ENCODE assay signal across 19 mouse cellular contexts in the genomic region with DNA sequence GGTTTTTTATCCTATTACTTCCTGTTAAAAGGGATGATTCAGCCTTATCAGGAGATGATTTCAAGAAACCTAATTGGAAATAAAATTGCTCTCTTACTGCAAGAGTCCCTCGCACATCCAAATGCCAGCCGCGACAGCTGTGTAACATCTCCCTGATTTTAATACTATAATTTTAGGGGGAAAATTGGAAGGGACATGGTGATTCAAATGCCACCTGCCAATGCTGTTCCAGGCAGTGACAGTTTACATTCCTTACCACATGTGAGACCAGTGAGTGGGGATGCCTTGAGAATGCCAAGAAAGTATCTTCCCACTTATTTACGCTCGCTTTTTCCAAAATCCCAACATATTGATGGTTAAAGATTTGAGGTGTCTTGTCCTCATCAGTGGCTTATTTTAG.
"Had no signal": no experiment of that assay in that cellular context is flagged by ENCODE, and none has a peak within 500 bp of the region (broad histone marks: within the 10 kb centered on the region; RNA-seq: fewer than 3 reads in every experiment).

No protein-coding gene starts in this region.

- H3K9me3 ChIP-seq: liver, embryonic 13.5 days; neural tube, embryonic 13.5 days; stomach, embryonic 15.5 days had no signal

- DNase-seq: kidney, adult 18-20 months; kidney, adult 9 months; kidney, postnatal 14 days; kidney, postnatal 4 days; layer of hippocampus, postnatal 36 days; liver, embryonic 13.5 days; lung, adult 2 months; lung, postnatal 14 days; retina, postnatal 1 day; right cerebral cortex, postnatal 4 days; spleen, adult 18-20 months; thymus, postnatal 25 days had no signal

- H3K27me3 ChIP-seq: liver, embryonic 13.5 days; neural tube, embryonic 13.5 days; stomach, embryonic 15.5 days had no signal

- H3K27ac ChIP-seq: layer of hippocampus, adult 2 months; left cerebral cortex, adult 2 months; liver, embryonic 13.5 days; macrophage; neural tube, embryonic 13.5 days; stomach, embryonic 15.5 days had no signal

- H3K4me1 ChIP-seq: liver, embryonic 13.5 days; neural tube, embryonic 13.5 days; stomach, embryonic 15.5 days had no signal

- H3K36me3 ChIP-seq: liver, embryonic 13.5 days; neural tube, embryonic 13.5 days; stomach, embryonic 15.5 days had no signal

- ATAC-seq: midbrain, embryonic 16.5 days had no signal

- H3K4me3 ChIP-seq: layer of hippocampus, adult 2 months; left cerebral cortex, adult 2 months; liver, embryonic 13.5 days; myocyte; neural tube, embryonic 13.5 days; stomach, embryonic 15.5 days had no signal

- H3K9ac ChIP-seq: liver, embryonic 13.5 days; neural tube, embryonic 13.5 days; stomach, embryonic 15.5 days had no signal

- H3K4me2 ChIP-seq: liver, embryonic 13.5 days; neural tube, embryonic 13.5 days; stomach, embryonic 15.5 days had no signal
